Mouse (Mus musculus) liver, embryonic 11.5 days (tissue): Measurements from ENCODE around the gene Dusp27. TPM values are rescaled to one million over a fixed set of nuclear protein-coding genes. Genes with fewer than 3 reads are reported as not detected.

Experiments used
- ATAC-seq: fragments of 200-750 bp; cut with Nextera tagmentation; replicated peaks from 2 replicates; pipeline ENCODE4 v1.8.0; 2017; ENCODE audit warnings: moderate number of reproducible peaks, mild to moderate bottlenecking, moderate TSS enrichment, moderate library complexity; ENCODE audit not compliant: low FRiP score
- DNase-seq: peaks from one replicate; pipeline ENCODE4 v3.0.0-alpha.2; 2017; ENCODE audit warnings: low spot score
- H3K27ac ChIP-seq: fragments of 300-500 bp; sonication (generic); 2 replicates; pipeline ENCODE4 v1.5.1; 2014; ENCODE audit warnings: mild to moderate bottlenecking, low read depth, low read length, control low read depth
- H3K27me3 ChIP-seq: fragments of 300-500 bp; sonication (generic); replicated peaks from 2 replicates; pipeline ENCODE4 v1.6.1; 2014; ENCODE audit warnings: low read length, mixed read lengths; ENCODE audit not compliant: control insufficient read depth, insufficient read depth
- H3K36me3 ChIP-seq: fragments of 300-500 bp; sonication (generic); 2 replicates; pipeline ENCODE4 v1.6.1; 2014; ENCODE audit warnings: mild to moderate bottlenecking, low read length, moderate library complexity, mixed read lengths; ENCODE audit not compliant: control insufficient read depth, insufficient read depth
- H3K4me1 ChIP-seq: fragments of 300-500 bp; sonication (generic); replicated peaks from 2 replicates; pipeline ENCODE4 v1.6.1; 2014; ENCODE audit warnings: low read length, mixed read lengths; ENCODE audit not compliant: control insufficient read depth, insufficient read depth
- H3K4me2 ChIP-seq: fragments of 300-500 bp; sonication (generic); 2 replicates; pipeline ENCODE4 v1.6.1; 2014; ENCODE audit warnings: mild to moderate bottlenecking, control low read depth, moderate library complexity
- H3K4me3 ChIP-seq: fragments of 300-500 bp; sonication (generic); 2 replicates; pipeline ENCODE4 v1.5.1; 2014; ENCODE audit warnings: low read depth, low read length, control low read depth
- H3K9ac ChIP-seq: fragments of 300-500 bp; sonication (generic); 2 replicates; pipeline ENCODE4 v1.6.1; 2014; ENCODE audit warnings: low read depth, low read length, control low read depth
- H3K9me3 ChIP-seq: fragments of 300-500 bp; sonication (generic); 2 replicates; pipeline ENCODE4 v1.6.1; 2016; ENCODE audit warnings: low read length, inconsistent platforms, mixed read lengths; ENCODE audit not compliant: control insufficient read depth
- whole genome bisulfite sequencing: fragments of 180-500 bp; shearing (Covaris S2); extraction: QIAGEN DNeasy Blood & Tissue Kit; methylation state at CpG from one replicate; pipeline ENCODE4 v1.1.7; 2014; 5-methylcytosine and 5-hydroxymethylcytosine counted together
- polyA plus RNA-seq: library from polyadenylated mRNA; unstranded; fragments of >200 nt; fragmentation: Nextera tagmentation; extraction: Ambion mirVana; gene quantifications from 2 replicates; pipeline ENCODE4 v1.2.1, GENCODE M21; 2014

Dusp27 gene
- 0.84 and 1.0 TPM in 2 replicates for polyA plus RNA-seq

GRCm38 (mm10) chr1:166127719-166128118, at the start of gene Dusp27:
Gene Dusp27, minus strand, starts transcription at chr1:166127922.
- Histone ChIP-seq H3K36me3 (no peaks in the 10 kb centered on the region), H3K9me3 (no peaks in the 10 kb centered on the region), H3K9ac (no peak within 1 kb of the TSS), H3K27me3 (no peaks in the 10 kb centered on the region), H3K27ac (no peak within 1 kb of the TSS), H3K4me3 (no peak within 1 kb of the TSS), H3K4me1 (peaks cover 10% of the 10 kb centered on the region), H3K4me2 (no peak within 1 kb of the TSS; the same call in 1 of the 2 replicates)
- no peak for DNase-seq
- no peak for ATAC-seq
- WGBS = 44% methylated on average over 4 of the region's 4 CpGs

DNA sequence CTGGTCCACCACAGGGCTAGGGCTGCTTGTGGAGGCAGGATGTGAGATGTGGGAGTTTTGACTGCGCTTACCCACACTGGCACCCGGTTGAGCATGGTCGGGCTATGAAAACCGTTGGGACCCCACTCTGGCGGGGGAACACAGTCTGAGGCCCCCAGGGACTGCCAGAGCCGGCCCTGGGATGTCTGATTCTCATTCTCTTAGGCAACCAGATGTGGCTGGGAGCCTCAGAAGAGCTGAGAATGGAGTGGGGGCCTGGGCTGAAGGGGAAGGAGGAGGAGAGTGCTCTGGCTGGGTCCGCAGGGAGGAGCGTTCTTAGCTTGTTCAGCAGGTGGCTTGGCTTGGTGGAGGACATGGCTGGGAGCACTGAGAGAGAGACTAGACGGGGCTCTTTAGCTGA, 45.9 kb upstream of the Dusp27 start:
- 73% methylated on average over 9 of the region's 9 CpGs for WGBS
- no peaks in the 10 kb centered on the region for H3K4me1 ChIP-seq
- no peak overlapping the region for H3K4me2 ChIP-seq
- H3K9ac ChIP-seq = no peak overlapping the region
- DNase-seq = no peak
- H3K9me3 ChIP-seq = no peaks in the 10 kb centered on the region; the same call in 1 of the 2 replicates
- no peak for ATAC-seq
- no peak overlapping the region for H3K27ac ChIP-seq
- H3K27me3 ChIP-seq = no peaks in the 10 kb centered on the region
- no peak overlapping the region for H3K4me3 ChIP-seq
- no peaks in the 10 kb centered on the region for H3K36me3 ChIP-seq

- H3K27ac ChIP-seq = no peak overlapping the region
- DNase-seq (no peak), ATAC-seq (no peak)
- no peak overlapping the region for H3K4me2 ChIP-seq
- 76% methylated on average over 3 of the region's 3 CpGs for WGBS
- no peaks in the 10 kb centered on the region for H3K36me3 ChIP-seq
- no peaks in the 10 kb centered on the region for H3K27me3 ChIP-seq
- no peak overlapping the region for H3K4me3 ChIP-seq
- no peaks in the 10 kb centered on the region; the same call in 1 of the 2 replicates for H3K9me3 ChIP-seq
- no peak overlapping the region for H3K9ac ChIP-seq
- H3K4me1 ChIP-seq = no peaks in the 10 kb centered on the region
These were observed 45.3 kb upstream of the Dusp27 start for GRCm38 (mm10) chr1:166172992-166173391.

DNA sequence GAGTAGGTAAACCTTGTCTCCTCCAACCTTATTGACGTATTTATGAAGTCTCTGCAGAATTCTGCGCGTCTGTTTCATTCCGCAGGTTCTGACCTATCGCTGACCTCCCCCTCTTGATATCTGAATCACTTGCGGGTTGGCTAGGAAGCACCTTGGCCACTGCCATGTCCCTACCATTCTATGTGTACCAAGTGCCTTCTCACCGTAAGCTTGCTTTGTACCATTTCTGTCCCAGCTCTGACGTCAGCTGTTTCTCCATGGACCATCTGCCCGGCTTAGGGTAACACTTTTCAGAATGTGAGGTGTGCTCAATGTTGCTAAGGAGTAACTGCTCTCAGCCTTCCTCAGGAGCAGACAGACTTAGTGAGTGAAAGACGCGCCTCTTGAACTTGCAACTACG, 43.1 kb upstream of the Dusp27 start:
- no peaks in the 10 kb centered on the region; the same call in 1 of the 2 replicates for H3K9me3 ChIP-seq
- H3K27me3 ChIP-seq = no peaks in the 10 kb centered on the region
- H3K36me3 ChIP-seq = no peaks in the 10 kb centered on the region
- no peak overlapping the region for H3K9ac ChIP-seq
- 89% methylated on average over 12 of the region's 12 CpGs for WGBS
- no peak overlapping the region for H3K4me3 ChIP-seq
- H3K4me1 ChIP-seq = no peaks in the 10 kb centered on the region
- H3K4me2 ChIP-seq = no peak overlapping the region
- ATAC-seq = no peak
- no peak overlapping the region for H3K27ac ChIP-seq
- no peak for DNase-seq

GRCm38 (mm10) chr1:166169713-166170112, 42.0 kb upstream of the Dusp27 start:
- H3K9me3 ChIP-seq = no peaks in the 10 kb centered on the region; the same call in 1 of the 2 replicates
- H3K27ac ChIP-seq = no peak overlapping the region
- no peak overlapping the region for H3K4me2 ChIP-seq
- H3K4me3 ChIP-seq = no peak overlapping the region
- no peak overlapping the region for H3K9ac ChIP-seq
- 80% methylated on average over 7 of the region's 7 CpGs for WGBS
- no peaks in the 10 kb centered on the region for H3K27me3 ChIP-seq
- no peaks in the 10 kb centered on the region for H3K4me1 ChIP-seq
- no peaks in the 10 kb centered on the region for H3K36me3 ChIP-seq
- ATAC-seq = no peak
- no peak for DNase-seq

- Histone ChIP-seq H3K27me3 (no peaks in the 10 kb centered on the region), H3K4me3 (no peak overlapping the region), H3K9me3 (no peaks in the 10 kb centered on the region), H3K4me2 (no peak overlapping the region), H3K27ac (no peak overlapping the region), H3K36me3 (no peaks in the 10 kb centered on the region), H3K9ac (no peak overlapping the region), H3K4me1 (no peaks in the 10 kb centered on the region)
- WGBS = 84% methylated on average over 7 of the region's 7 CpGs
- no peak for ATAC-seq
- no peak for DNase-seq
These were observed 40.3 kb upstream of the Dusp27 start for GRCm38 (mm10) chr1:166168017-166168416.

- Histone ChIP-seq H3K9ac (no peak overlapping the region), H3K4me1 (no peaks in the 10 kb centered on the region), H3K27me3 (no peaks in the 10 kb centered on the region), H3K36me3 (no peaks in the 10 kb centered on the region), H3K4me3 (no peak overlapping the region), H3K9me3 (no peaks in the 10 kb centered on the region), H3K27ac (no peak overlapping the region), H3K4me2 (no peak overlapping the region)
- ATAC-seq (no peak), DNase-seq (no peak)
- WGBS = 76% methylated on average over 4 of the region's 4 CpGs
These were observed 39.7 kb upstream of the Dusp27 start for GRCm38 (mm10) chr1:166167405-166167804.

DNA sequence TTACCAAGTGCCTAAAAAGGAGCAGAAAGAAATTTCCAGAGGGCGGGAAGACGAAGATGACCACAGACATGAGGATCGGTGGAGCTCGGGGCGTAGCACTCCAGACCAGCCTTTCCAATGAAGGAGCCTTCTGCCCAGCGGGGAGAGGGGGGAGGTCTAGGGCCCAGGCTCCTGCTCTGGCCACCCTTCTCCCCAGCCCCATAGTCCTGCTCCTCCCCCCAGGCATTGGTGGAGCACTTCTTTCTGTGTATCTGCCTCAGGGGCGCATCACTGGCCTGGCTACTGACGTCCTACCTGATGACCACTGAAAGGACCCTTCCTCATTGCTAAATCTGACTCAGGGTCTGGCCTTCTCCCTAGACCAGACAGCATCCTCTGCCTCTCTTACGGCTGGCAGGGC, 37.4 kb upstream of the Dusp27 start:
- 84% methylated on average over 9 of the region's 9 CpGs for WGBS
- no peaks in the 10 kb centered on the region for H3K4me1 ChIP-seq
- H3K4me2 ChIP-seq = no peak overlapping the region
- no peak for DNase-seq
- H3K27ac ChIP-seq = no peak overlapping the region
- H3K27me3 ChIP-seq = peaks cover under 1% of the 10 kb centered on the region
- no peaks in the 10 kb centered on the region for H3K36me3 ChIP-seq
- H3K4me3 ChIP-seq = no peak overlapping the region
- no peak for ATAC-seq
- H3K9me3 ChIP-seq = no peaks in the 10 kb centered on the region
- H3K9ac ChIP-seq = no peak overlapping the region

DNA sequence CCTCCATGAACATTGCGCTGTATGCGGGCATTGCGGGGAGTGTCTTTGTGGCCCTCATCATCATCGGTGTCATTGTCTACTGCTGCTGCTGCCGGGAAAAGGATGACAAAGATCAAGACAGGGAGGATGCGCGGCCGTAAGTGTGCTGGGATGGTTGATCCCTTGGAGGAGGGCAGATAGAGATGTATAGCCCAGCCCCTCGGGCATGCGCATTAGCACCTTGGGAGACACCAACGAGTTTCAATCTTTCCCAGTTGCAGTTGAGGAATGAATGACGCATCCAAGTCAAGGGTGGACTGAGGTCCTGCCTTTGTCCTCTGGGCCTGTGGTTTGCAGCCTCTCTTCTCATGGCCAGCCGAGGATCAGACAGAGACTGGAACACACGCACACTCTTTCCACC, 36.9 kb upstream of the Dusp27 start:
- Histone ChIP-seq H3K4me1 (no peaks in the 10 kb centered on the region), H3K36me3 (no peaks in the 10 kb centered on the region), H3K9ac (no peak overlapping the region), H3K4me3 (no peak overlapping the region), H3K27me3 (peaks cover 6% of the 10 kb centered on the region), H3K9me3 (no peaks in the 10 kb centered on the region), H3K27ac (no peak overlapping the region), H3K4me2 (no peak overlapping the region)
- DNase-seq (no peak), ATAC-seq (no peak)
- WGBS = 83% methylated on average over 14 of the region's 14 CpGs
